Mouse (Mus musculus) heart, embryonic 11.5 days (tissue): ENCODE data around the gene Syde2. TPM values are rescaled to one million over a fixed set of nuclear protein-coding genes. Genes with fewer than 3 reads are reported as not detected.

Experiments used
- ATAC-seq: fragments of 200-750 bp; cut with Nextera tagmentation; replicated peaks from 2 replicates; pipeline ENCODE4 v1.8.0; 2017; ENCODE audit warnings: moderate library complexity; ENCODE audit not compliant: insufficient number of reproducible peaks, low FRiP score, low TSS enrichment
- H3K27ac ChIP-seq: fragments of 300-500 bp; sonication (generic); 2 replicates; pipeline ENCODE4 v1.5.1; 2014; ENCODE audit warnings: mild to moderate bottlenecking, low read depth, low read length
- H3K27me3 ChIP-seq: fragments of 300-500 bp; sonication (generic); 2 replicates; pipeline ENCODE4 v1.6.1; 2014; ENCODE audit warnings: mild to moderate bottlenecking, low read length, mixed read lengths; ENCODE audit not compliant: control insufficient read depth, insufficient read depth
- H3K36me3 ChIP-seq: fragments of 300-500 bp; sonication (generic); 2 replicates; pipeline ENCODE4 v1.6.1; 2014; ENCODE audit warnings: mild to moderate bottlenecking, low read length, moderate library complexity, mixed read lengths; ENCODE audit not compliant: control insufficient read depth, insufficient read depth
- H3K4me1 ChIP-seq: fragments of 300-500 bp; sonication (generic); 2 replicates; pipeline ENCODE4 v1.6.1; 2014; ENCODE audit warnings: low read length; ENCODE audit not compliant: control insufficient read depth, insufficient read depth
- H3K4me2 ChIP-seq: fragments of 300-500 bp; sonication (generic); 2 replicates; pipeline ENCODE4 v1.6.1; 2014; ENCODE audit warnings: mild to moderate bottlenecking, moderate library complexity
- H3K4me3 ChIP-seq: fragments of 300-500 bp; sonication (generic); 2 replicates; pipeline ENCODE4 v1.5.1; 2014; ENCODE audit warnings: low read depth, low read length
- H3K9ac ChIP-seq: fragments of 300-500 bp; sonication (generic); 2 replicates; pipeline ENCODE4 v1.6.1; 2014; ENCODE audit warnings: mild to moderate bottlenecking, low read depth, low read length, moderate library complexity
- H3K9me3 ChIP-seq: fragments of 300-500 bp; sonication (generic); replicated peaks from 2 replicates; pipeline ENCODE4 v1.6.1; 2016; ENCODE audit warnings: low read length; ENCODE audit not compliant: control insufficient read depth
- WGBS: fragments of 180-500 bp; shearing (Covaris S2); extraction: QIAGEN DNeasy Blood & Tissue Kit; methylation state at CpG from one replicate; pipeline ENCODE4 v1.1.7; 2014; ENCODE audit not compliant: insufficient replicate concordance; 5-methylcytosine and 5-hydroxymethylcytosine counted together
- polyA plus RNA-seq: library from polyadenylated mRNA; unstranded; fragments of >200 nt; fragmentation: Nextera tagmentation; extraction: Ambion mirVana; gene quantifications from 2 replicates; pipeline ENCODE4 v1.2.1, GENCODE M21; 2014

The Syde2 gene
- polyA plus RNA-seq, 1 experiment from 2014 or later: 5.3 TPM

DNA sequence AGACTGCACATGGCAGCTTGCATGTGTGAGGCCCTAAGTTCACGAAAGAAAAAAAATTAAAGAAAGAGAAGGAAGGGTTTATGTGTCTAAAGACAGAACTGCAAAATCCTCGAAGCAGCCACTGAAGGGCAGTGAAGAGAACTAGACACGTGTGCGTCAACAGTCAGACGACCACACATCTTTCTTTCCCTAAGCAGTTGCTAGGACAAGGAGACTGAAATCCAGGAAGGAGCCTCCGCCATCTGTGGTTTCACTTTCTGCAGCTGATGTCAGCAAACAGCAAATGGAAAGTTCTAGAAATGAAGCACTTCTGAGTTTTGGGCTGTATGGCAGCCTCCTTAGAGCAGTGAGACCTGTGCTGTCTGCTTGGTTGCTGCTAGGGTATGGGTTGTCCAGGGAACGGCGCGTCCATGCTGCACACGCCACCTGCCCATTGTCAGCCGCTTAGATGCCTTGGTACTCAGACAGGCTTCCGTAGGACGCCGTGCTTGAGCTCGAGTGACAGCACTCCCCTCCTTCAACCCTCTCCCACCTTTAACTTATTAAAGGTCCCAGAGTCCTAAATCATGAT lies 71.8 kb downstream of the Syde2 start:
- no peak overlapping the region for H3K27ac ChIP-seq
- H3K9me3 ChIP-seq: no peaks in the 10 kb centered on the region
- H3K4me3 ChIP-seq: no peak overlapping the region
- H3K27me3 ChIP-seq: no peaks in the 10 kb centered on the region
- no peak overlapping the region for H3K9ac ChIP-seq
- no peaks in the 10 kb centered on the region for H3K36me3 ChIP-seq
- no peaks in the 10 kb centered on the region for H3K4me1 ChIP-seq
- no peak for ATAC-seq
- H3K4me2 ChIP-seq: no peak overlapping the region
- 81% methylated on average over 15 of the region's 15 CpGs for WGBS

DNA sequence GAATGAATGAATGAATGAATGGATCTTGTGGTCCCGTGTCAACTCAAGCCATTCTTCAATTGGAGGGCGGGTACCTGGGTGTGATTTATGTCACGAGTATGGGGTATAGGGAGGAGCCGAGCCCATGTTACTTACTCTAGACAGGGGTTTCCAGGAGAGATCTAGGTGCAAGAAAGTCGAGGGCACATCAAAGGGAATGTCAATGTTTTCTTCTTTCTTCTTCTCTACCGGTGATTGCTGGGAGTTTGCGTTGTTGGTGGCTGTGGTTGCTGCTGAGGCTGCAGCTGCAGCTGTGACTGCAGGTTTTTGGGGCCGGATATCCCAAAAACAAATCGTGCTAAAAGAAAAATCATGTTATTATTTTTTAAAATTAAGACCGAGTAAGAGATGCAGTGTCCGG lies 75.5 kb downstream of the Syde2 start:
- H3K36me3 ChIP-seq: no peaks in the 10 kb centered on the region
- H3K27me3 ChIP-seq: no peaks in the 10 kb centered on the region
- WGBS: 79% methylated on average over 11 of the region's 11 CpGs
- no peaks in the 10 kb centered on the region for H3K9me3 ChIP-seq
- no peak overlapping the region for H3K4me3 ChIP-seq
- H3K9ac ChIP-seq: no peak overlapping the region
- no peak for ATAC-seq
- H3K4me2 ChIP-seq: no peak overlapping the region
- no peaks in the 10 kb centered on the region for H3K4me1 ChIP-seq
- H3K27ac ChIP-seq: no peak overlapping the region

DNA sequence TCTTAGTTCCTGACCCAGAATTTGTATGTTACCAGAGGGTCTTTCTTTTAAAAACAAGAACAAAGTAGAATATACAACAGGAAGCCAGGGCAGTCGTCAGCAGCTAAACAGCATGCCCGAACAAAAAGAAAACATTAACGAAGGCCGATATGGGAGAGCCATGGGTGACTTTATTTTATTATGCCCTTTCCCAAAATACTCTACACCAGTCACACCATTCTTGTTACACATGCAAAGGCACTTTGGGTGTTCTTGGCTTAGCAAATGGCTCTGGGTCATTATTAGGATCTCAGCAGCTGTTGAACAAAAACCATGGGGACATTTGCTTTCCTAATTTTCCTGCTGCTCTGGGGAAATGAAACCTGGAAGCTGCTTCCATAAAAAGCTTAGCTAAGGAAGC lies 81.6 kb downstream of the Syde2 start:
- ATAC-seq: no peak
- Histone ChIP-seq H3K4me3 (no peak overlapping the region), H3K27ac (no peak overlapping the region), H3K27me3 (no peaks in the 10 kb centered on the region), H3K4me2 (no peak overlapping the region), H3K36me3 (no peaks in the 10 kb centered on the region), H3K9me3 (no peaks in the 10 kb centered on the region), H3K9ac (no peak overlapping the region), H3K4me1 (no peaks in the 10 kb centered on the region)
- 76% methylated on average over 4 of the region's 4 CpGs for WGBS

Other genes starting within 250 kb of the Syde2 start
- gene Ddah1, start 229.2 kb upstream of the Syde2 start, polyA plus RNA-seq: 42.4 and 44.6 TPM in 2 replicates
- 45.9 and 46.4 TPM in 2 replicates for gene Bcl10, start 65.1 kb upstream of the Syde2 start, polyA plus RNA-seq
- 44.0 and 47.1 TPM in 2 replicates for gene 2410004B18Rik, start 49.9 kb upstream of the Syde2 start, polyA plus RNA-seq
- 0.21 TPM in 1 of 2 replicates, not detected in the other for gene Wdr63, start 120.3 kb downstream of the Syde2 start, polyA plus RNA-seq
- 0.97 and 2.4 TPM in 2 replicates for gene Mcoln3, start 129.6 kb downstream of the Syde2 start, polyA plus RNA-seq
- 0.25 and 0.27 TPM in 2 replicates for gene Mcoln2, start 162.0 kb downstream of the Syde2 start, polyA plus RNA-seq
- 39.9 and 49.7 TPM in 2 replicates for gene Lpar3, start 233.1 kb downstream of the Syde2 start, polyA plus RNA-seq